Mouse (Mus musculus): ENCODE data around the gene Tbc1d22a. TPM values are rescaled to one million over a fixed set of nuclear protein-coding genes. Genes with fewer than 3 reads are reported as not detected.

Gene Tbc1d22a
- polyA plus RNA-seq, 2 experiments: 8.7 to 15.5 TPM

DNA sequence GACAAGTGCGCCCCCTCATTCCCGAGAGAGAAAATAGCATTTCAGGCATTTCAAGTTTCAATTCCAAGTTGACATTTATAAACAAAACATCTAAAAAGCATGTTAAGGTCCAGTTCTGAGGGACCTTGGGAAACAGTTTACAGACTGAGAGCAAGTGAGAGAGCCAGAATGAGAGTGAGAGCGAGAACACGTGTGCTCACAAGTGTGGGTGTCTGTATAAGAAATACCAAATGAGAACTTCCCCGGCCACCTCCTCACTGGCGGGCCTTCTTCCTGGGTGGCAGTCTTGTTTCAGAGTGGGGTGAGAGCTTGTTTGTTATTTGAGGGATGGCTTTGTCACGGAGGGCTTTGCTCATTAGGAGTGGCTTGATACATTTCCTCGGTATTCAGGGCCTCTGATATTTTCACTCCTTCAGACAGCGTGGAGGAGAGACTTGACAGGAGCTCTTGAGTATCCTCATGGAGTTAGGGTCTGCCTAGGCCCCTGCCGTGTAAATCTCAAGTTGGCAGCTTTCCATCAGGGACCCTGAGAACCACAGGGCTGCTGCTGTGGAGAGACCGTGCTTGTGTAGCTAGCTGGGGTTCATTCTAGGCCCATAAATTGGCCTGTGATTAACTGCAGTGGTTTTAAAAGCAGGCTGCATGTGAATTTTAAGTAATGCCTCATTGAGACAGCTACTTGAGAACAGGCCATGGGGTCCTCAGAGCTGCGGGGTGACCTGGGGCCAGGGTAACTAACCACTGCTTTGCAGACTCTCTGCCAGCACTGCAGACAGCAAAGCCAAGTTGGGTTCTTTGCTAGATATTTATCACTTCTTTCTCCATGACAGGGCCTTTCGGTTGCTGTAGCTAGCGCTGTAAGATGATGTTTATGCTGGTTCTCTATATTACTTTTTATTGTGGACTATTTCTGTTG, 65.1 kb downstream of the Tbc1d22a start:
- DNase-seq (ENCODE audit: low spot score) (no peak), ATAC-seq (ENCODE audit: low FRiP score, low read depth) (no peak)
- Histone ChIP-seq H3K9ac (ENCODE audit: low read depth, low read length, severe bottlenecking) (0 out of 2 replicates have a peak overlapping the region, but pooled peaks have one; percentile 2), H3K9me3 (ENCODE audit: control insufficient read depth, low read length) (no peaks in the 10 kb centered on the region), H3K27me3 (ENCODE audit: control insufficient read depth, insufficient read depth, low read length) (no peaks in the 10 kb centered on the region), H3K36me3 (ENCODE audit: control insufficient read depth, insufficient read depth, low read length) (no peaks in the 10 kb centered on the region), H3K4me1 (ENCODE audit: control insufficient read depth, insufficient read depth, low read length) (peaks cover 39% of the 10 kb centered on the region), H3K27ac (replicated peaks; ENCODE audit: low read depth, low read length) (no peak overlapping the region), H3K4me3 (replicated peaks; ENCODE audit: low read length) (no peak overlapping the region), H3K4me2 (replicated peaks; ENCODE audit: low read depth, low read length, severe bottlenecking) (no peak overlapping the region)
- WGBS: 51% methylated on average over 14 of the region's 14 CpGs
- TF ChIP-seq POLR2A (IDR thresholded peaks at IDR 0.05; ENCODE audit: borderline replicate concordance, extremely low read depth, insufficient read depth, insufficient read length): no peak

DNA sequence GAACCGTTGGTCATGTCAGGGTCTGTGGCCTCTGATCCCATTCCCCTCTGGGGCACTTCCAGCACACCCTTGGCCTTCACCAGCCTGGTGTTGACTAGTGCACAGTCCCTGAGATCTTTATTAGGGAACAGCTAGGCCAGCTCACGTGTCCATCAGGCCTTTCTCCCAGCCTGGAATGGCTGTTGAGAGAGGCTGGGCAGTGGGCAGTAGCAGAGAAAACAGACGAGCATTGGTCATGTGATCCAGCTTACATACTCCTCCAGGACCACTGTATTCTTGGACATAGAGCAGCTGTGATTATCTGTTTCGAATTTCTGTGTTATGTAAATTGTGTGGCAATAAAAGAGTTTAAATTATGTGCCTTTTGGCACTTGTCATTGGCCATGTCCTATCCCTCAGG, 65.9 kb downstream of the Tbc1d22a start:
- DNase-seq (ENCODE audit: low spot score) (no peak), ATAC-seq (ENCODE audit: low FRiP score, low read depth) (no peak)
- H3K27me3 ChIP-seq (ENCODE audit: control insufficient read depth, insufficient read depth, low read length): no peaks in the 10 kb centered on the region
- H3K27ac ChIP-seq (replicated peaks; ENCODE audit: low read depth, low read length): no peak overlapping the region
- TF ChIP-seq POLR2A (IDR thresholded peaks at IDR 0.05; ENCODE audit: borderline replicate concordance, extremely low read depth, insufficient read depth, insufficient read length): no peak
- H3K4me1 ChIP-seq (ENCODE audit: control insufficient read depth, insufficient read depth, low read length): peaks cover 39% of the 10 kb centered on the region
- WGBS: 35% methylated on average over 4 of the region's 4 CpGs
- H3K36me3 ChIP-seq (ENCODE audit: control insufficient read depth, insufficient read depth, low read length): no peaks in the 10 kb centered on the region
- H3K9ac ChIP-seq (ENCODE audit: low read depth, low read length, severe bottlenecking): no peak overlapping the region
- no peak overlapping the region for H3K4me2 ChIP-seq (replicated peaks; ENCODE audit: low read depth, low read length, severe bottlenecking)
- H3K4me3 ChIP-seq (replicated peaks; ENCODE audit: low read length): no peak overlapping the region
- no peaks in the 10 kb centered on the region for H3K9me3 ChIP-seq (ENCODE audit: control insufficient read depth, low read length)

DNA sequence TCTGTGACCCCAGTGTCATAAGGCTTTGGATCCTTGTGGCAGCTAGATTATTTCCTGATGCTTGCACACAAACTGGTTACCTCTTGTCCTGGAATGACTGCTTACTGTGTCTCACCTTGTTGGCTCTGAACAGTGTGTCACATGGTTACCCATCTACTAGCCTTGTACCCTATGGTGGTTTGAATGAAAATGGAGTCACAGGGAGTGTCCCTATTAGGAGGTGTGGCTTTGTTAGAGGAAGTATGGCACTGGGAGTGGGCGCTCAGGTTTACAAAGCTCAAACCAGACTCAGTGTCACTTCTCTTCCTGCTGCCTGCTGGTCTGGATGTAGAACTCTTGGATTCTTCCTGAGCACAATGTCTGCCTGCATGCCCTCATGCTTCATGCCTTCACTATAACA, 69.0 kb downstream of the Tbc1d22a start:
- ATAC-seq (ENCODE audit: low FRiP score, low read depth): no peak

DNA sequence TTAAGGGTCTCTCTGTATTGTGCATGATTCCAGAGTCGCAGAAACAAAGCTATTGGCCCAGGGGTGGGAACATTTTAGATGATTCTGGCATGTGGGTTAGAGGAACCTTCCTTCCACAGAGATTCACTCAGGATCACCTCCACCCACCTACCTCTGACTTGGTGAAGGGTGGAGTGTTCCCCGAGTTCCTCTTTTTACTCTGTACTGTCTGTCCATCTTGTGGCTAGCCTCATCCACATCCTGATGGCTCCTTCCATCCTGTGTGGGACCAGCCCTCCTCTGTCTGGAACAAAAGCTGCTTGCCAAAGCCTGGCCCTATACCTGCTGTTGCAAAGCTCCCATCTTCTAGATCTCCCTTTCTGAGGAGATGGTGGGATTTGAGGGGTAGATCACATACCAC, 71.0 kb downstream of the Tbc1d22a start:
- TF ChIP-seq POLR2A (IDR thresholded peaks at IDR 0.05; ENCODE audit: borderline replicate concordance, extremely low read depth, insufficient read depth, insufficient read length): no peak
- ATAC-seq (ENCODE audit: low FRiP score, low read depth): no peak
- WGBS: 83% methylated on average over 2 of the region's 2 CpGs
- no peaks in the 10 kb centered on the region for H3K9me3 ChIP-seq (ENCODE audit: control insufficient read depth, low read length)
- H3K36me3 ChIP-seq (ENCODE audit: control insufficient read depth, insufficient read depth, low read length): no peaks in the 10 kb centered on the region
- H3K4me1 ChIP-seq (ENCODE audit: control insufficient read depth, insufficient read depth, low read length): peaks cover 3% of the 10 kb centered on the region
- no peak overlapping the region for H3K4me3 ChIP-seq (replicated peaks; ENCODE audit: low read length)
- no peak for DNase-seq (ENCODE audit: low spot score)
- H3K27ac ChIP-seq (replicated peaks; ENCODE audit: low read depth, low read length): no peak overlapping the region
- no peak overlapping the region for H3K4me2 ChIP-seq (replicated peaks; ENCODE audit: low read depth, low read length, severe bottlenecking)
- H3K27me3 ChIP-seq (ENCODE audit: control insufficient read depth, insufficient read depth, low read length): no peaks in the 10 kb centered on the region
- H3K9ac ChIP-seq (ENCODE audit: low read depth, low read length, severe bottlenecking): no peak overlapping the region

More for the DNA sequence above, 69.0 kb downstream of the Tbc1d22a start:
- Histone ChIP-seq H3K4me3 (replicated peaks; ENCODE audit: low read length) (no peak overlapping the region), H3K27ac (replicated peaks; ENCODE audit: low read depth, low read length) (no peak overlapping the region), H3K27me3 (ENCODE audit: control insufficient read depth, insufficient read depth, low read length) (no peaks in the 10 kb centered on the region), H3K9me3 (ENCODE audit: control insufficient read depth, low read length) (no peaks in the 10 kb centered on the region), H3K4me1 (ENCODE audit: control insufficient read depth, insufficient read depth, low read length) (peaks cover 17% of the 10 kb centered on the region), H3K36me3 (ENCODE audit: control insufficient read depth, insufficient read depth, low read length) (no peaks in the 10 kb centered on the region), H3K9ac (ENCODE audit: low read depth, low read length, severe bottlenecking) (no peak overlapping the region), H3K4me2 (replicated peaks; ENCODE audit: low read depth, low read length, severe bottlenecking) (no peak overlapping the region)
- WGBS: 93% methylated on average over 1 of the region's 1 CpGs
- no peak for TF ChIP-seq POLR2A (IDR thresholded peaks at IDR 0.05; ENCODE audit: borderline replicate concordance, extremely low read depth, insufficient read depth, insufficient read length)
- no peak for DNase-seq (ENCODE audit: low spot score)

DNA sequence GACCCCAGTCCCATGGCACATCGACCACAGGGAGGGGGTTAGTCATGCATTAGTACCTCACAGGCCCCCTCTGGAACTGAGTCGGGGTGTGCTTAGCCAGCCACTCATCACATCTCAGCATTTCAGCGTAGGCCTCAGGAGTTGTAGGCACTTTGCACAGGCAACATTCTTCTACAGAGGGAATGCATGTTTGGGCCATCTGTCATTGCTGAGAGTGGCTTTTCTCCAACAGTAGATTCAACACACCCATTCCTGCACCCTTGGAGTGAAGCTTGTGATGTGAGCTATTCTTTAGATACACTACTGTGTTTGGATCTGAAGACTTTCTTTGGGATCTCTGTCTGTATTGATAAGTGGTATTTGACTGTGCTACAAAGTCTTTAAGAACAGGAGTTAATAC, 75.8 kb downstream of the Tbc1d22a start:
- Histone ChIP-seq H3K9me3 (ENCODE audit: control insufficient read depth, low read length) (no peaks in the 10 kb centered on the region), H3K36me3 (ENCODE audit: control insufficient read depth, insufficient read depth, low read length) (no peaks in the 10 kb centered on the region), H3K27ac (replicated peaks; ENCODE audit: low read depth, low read length) (no peak overlapping the region), H3K4me3 (replicated peaks; ENCODE audit: low read length) (no peak overlapping the region), H3K27me3 (ENCODE audit: control insufficient read depth, insufficient read depth, low read length) (no peaks in the 10 kb centered on the region), H3K9ac (ENCODE audit: low read depth, low read length, severe bottlenecking) (no peak overlapping the region), H3K4me2 (replicated peaks; ENCODE audit: low read depth, low read length, severe bottlenecking) (no peak overlapping the region), H3K4me1 (ENCODE audit: control insufficient read depth, insufficient read depth, low read length) (no peaks in the 10 kb centered on the region)
- no peak for ATAC-seq (ENCODE audit: low FRiP score, low read depth)
- TF ChIP-seq POLR2A (IDR thresholded peaks at IDR 0.05; ENCODE audit: borderline replicate concordance, extremely low read depth, insufficient read depth, insufficient read length): no peak
- DNase-seq (ENCODE audit: low spot score): no peak
- WGBS: 76% methylated on average over 3 of the region's 3 CpGs
